Comparison of ENCODE assay signal across 13 mouse cellular contexts in the genomic region with DNA sequence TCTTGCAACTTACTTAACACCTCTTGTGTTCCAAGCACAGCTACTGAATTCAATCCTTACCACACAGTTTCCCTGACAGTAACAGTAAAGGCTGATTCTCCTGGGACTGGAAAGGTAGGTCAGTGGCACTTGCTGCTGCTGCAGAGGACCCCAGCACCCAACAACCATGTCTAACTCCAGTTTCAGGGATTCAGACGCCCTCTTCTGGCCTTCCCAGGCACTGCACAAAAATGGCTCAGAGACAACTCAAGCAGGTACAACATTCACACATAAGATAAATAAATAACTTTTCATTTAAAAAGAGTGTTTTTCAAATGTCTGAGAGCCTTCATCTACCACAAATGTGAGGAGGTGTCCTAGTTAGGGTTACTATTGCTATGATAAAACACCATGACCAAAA. TPM values are rescaled to one million over a fixed set of nuclear protein-coding genes. Genes with fewer than 3 reads are reported as not detected.
DNase-seq lines count a peak whose midpoint lies in the region; TF ChIP-seq lines count a peak whose summit lies in the region.
"Had no signal": no experiment of that assay in that cellular context is flagged by ENCODE, and none has a peak within 500 bp of the region (broad histone marks: within the 10 kb centered on the region; RNA-seq: fewer than 3 reads in every experiment).

No protein-coding gene starts in this region.

- no peak overlapping the region for H3K27ac ChIP-seq in cerebellum, adult 2 months (ENCODE audit: insufficient read depth, low read length)
- H3K27ac ChIP-seq in left cerebral cortex, adult 2 months = no peak overlapping the region

- no peaks in the 10 kb centered on the region for H3K27me3 ChIP-seq in cerebellum, adult 2 months (ENCODE audit: control insufficient read depth, insufficient read depth, low read length)

- no peak overlapping the region for H3K4me3 ChIP-seq in cerebellum, adult 2 months (replicated peaks; ENCODE audit: insufficient read depth, low read depth, low read length)
- no peak overlapping the region for H3K4me3 ChIP-seq in left cerebral cortex, adult 2 months

- TF ChIP-seq CTCF in cerebellum, adult 2 months (IDR thresholded peaks at IDR 0.05; ENCODE audit: borderline replicate concordance, insufficient read depth, low read depth, low read length) = peak; percentile 21; the same call in 1 of the 2 replicates
- peak; percentile 31 for TF ChIP-seq CTCF in left cerebral cortex, adult 2 months (IDR thresholded peaks at IDR 0.05)
- peak; percentile 14; the same call in 1 of the 2 replicates for TF ChIP-seq CTCF in brain, embryonic 14.5 days (IDR thresholded peaks at IDR 0.05; ENCODE audit: borderline replicate concordance, extremely low read depth, insufficient read depth, insufficient read length)

- intact Hi-C loops in left cerebral cortex, adult 2 months (cut with DNase I) = no loop called here
- intact Hi-C loops in heart, postnatal 36 days (cut with DNase I) = no loop called here

- WGBS in cerebellum, adult 2 months = 8% methylated on average over 1 of the region's 1 CpGs

- no peak for DNase-seq in cerebellum, adult 2 months
- DNase-seq in cerebellum, postnatal 36 days = no peak
- no peak for DNase-seq in left cerebral cortex, adult 2 months (ENCODE audit: extremely low spot score in 1 of 2, low spot score in 2 of 2)
- no peak for DNase-seq in left cerebral cortex, adult 11 months (ENCODE audit: low spot score)
- peak; percentile 38 to 44 for DNase-seq in B cell, adult 2 months
- no peak for DNase-seq in brain, embryonic 14.5 days (ENCODE audit: low read depth)
- DNase-seq in adrenal gland, adult 2 months = no peak
- no peak for DNase-seq in heart, postnatal 36 days
- DNase-seq: embryo, embryonic 11 days; kidney, adult 8-10 months; layer of hippocampus, adult 9-11 months; thymus, adult 18-20 months had no signal

- no peak for TF ChIP-seq POLR2A in cerebellum, adult 2 months (IDR thresholded peaks at IDR 0.05; ENCODE audit: borderline replicate concordance, insufficient read depth, low read length)
- no peak for TF ChIP-seq POLR2A in brain, embryonic 14.5 days (IDR thresholded peaks at IDR 0.05; ENCODE audit: borderline replicate concordance, extremely low read depth, insufficient read depth, insufficient read length, poor library complexity, severe bottlenecking)

- H3K4me1 ChIP-seq in cerebellum, adult 2 months (ENCODE audit: control insufficient read depth, insufficient read depth, low read length) = 0 out of 2 replicates have a peak, but pooled peaks cover 3% of the 10 kb centered on the region

RNA-seq across cellular contexts. Expression of gene Rdh13, which starts 1.7 kb away (rescaled TPM):
- 32.7 and 33.0 TPM in 2 replicates for polyA plus RNA-seq in cerebellum, adult 2 months (2012; rRNA removed)
- total RNA-seq in left cerebral cortex, adult 2 months (2021) = 10 to 100 TPM; 25.1 to 29.3 TPM
- polyA plus RNA-seq in brain, embryonic 14.5 days (2012; rRNA removed) = 37.8 and 40.5 TPM in 2 replicates
- 10 to 100 TPM; 17.5 to 19.7 TPM for total RNA-seq in adrenal gland, adult 2 months (2021)
- 11.5 and 13.1 TPM in 2 replicates for polyA plus RNA-seq in adrenal gland, adult 2 months (2012; rRNA removed)
- 10 to 100 TPM; 24.6 to 31.3 TPM for total RNA-seq in heart, postnatal 36 days (2021)

RNA-seq across cellular contexts. Expression of gene Eps8l1, which starts 13.3 kb away (rescaled TPM):
- 10.6 and 20.6 TPM in 2 replicates for polyA plus RNA-seq in cerebellum, adult 2 months (2012; rRNA removed)
- total RNA-seq in left cerebral cortex, adult 2 months (2021) = 1 to 10 TPM; 5.3 to 5.4 TPM
- 5.6 and 6.9 TPM in 2 replicates for polyA plus RNA-seq in brain, embryonic 14.5 days (2012; rRNA removed)
- total RNA-seq in adrenal gland, adult 2 months (2021) = 1 to 10 TPM; 5.2 to 6.9 TPM
- 2.5 and 5.0 TPM in 2 replicates for polyA plus RNA-seq in adrenal gland, adult 2 months (2012; rRNA removed)
- 1 to 10 TPM; 1.5 to 3.5 TPM for total RNA-seq in heart, postnatal 36 days (2021)

RNA-seq across cellular contexts. Expression of gene Gp6, which starts 49.6 kb away (rescaled TPM):
- not detected in 2 replicates for polyA plus RNA-seq in cerebellum, adult 2 months (2012; rRNA removed)
- under 1 TPM in 1 of 2 experiments, not detected in 1; 0.05 TPM for total RNA-seq in left cerebral cortex, adult 2 months (2021)
- 0.03 and 0.08 TPM in 2 replicates for polyA plus RNA-seq in brain, embryonic 14.5 days (2012; rRNA removed)
- under 1 TPM in 1 of 2 experiments, not detected in 1; 0.40 TPM for total RNA-seq in adrenal gland, adult 2 months (2021)
- not detected in 2 replicates for polyA plus RNA-seq in adrenal gland, adult 2 months (2012; rRNA removed)
- under 1 TPM; 0.36 to 0.60 TPM for total RNA-seq in heart, postnatal 36 days (2021)
- total RNA-seq: hematopoietic stem cell, adult 5-6 weeks had no signal

RNA-seq across cellular contexts. Expression of gene Ppp1r12c, which starts 54.3 kb away (rescaled TPM):
- polyA plus RNA-seq in cerebellum, adult 2 months (2012; rRNA removed) = 111 and 120 TPM in 2 replicates
- total RNA-seq in left cerebral cortex, adult 2 months (2021) = 100 to 1,000 TPM; 173 to 177 TPM
- polyA plus RNA-seq in brain, embryonic 14.5 days (2012; rRNA removed) = 61.5 and 104 TPM in 2 replicates
- 100 to 1,000 TPM in 1 of 2 experiments, 10 to 100 TPM in 1; 93.3 to 102 TPM for total RNA-seq in adrenal gland, adult 2 months (2021)
- 101 and 164 TPM in 2 replicates for polyA plus RNA-seq in adrenal gland, adult 2 months (2012; rRNA removed)
- 10 to 100 TPM; 59.7 to 62.2 TPM for total RNA-seq in heart, postnatal 36 days (2021)

Comparison
In these comparisons a context has a peak if more than half of its experiments do, and no peak if none do; other contexts are left out.
1. DNase-seq: peak in B cell, adult 2 months (2 of 2); none in cerebellum, adult 2 months (0 of 2), cerebellum, postnatal 36 days (0 of 2), left cerebral cortex, adult 2 months (0 of 2), left cerebral cortex, adult 11 months (single experiment), brain, embryonic 14.5 days (single experiment), adrenal gland, adult 2 months (single experiment) and heart, postnatal 36 days (0 of 2).
2. Peak in every context shown above with its lines, with median percentiles within 50 percentile points of each other: CTCF ChIP-seq.